Mouse (Mus musculus): Measurements from ENCODE around the gene Zfp53. TPM values are rescaled to one million over a fixed set of nuclear protein-coding genes. Genes with fewer than 3 reads are reported as not detected.

Zfp53 gene
- polyA plus RNA-seq, 1 experiment from 2014 or later, result 5.6 TPM

- Histone ChIP-seq H3K4me2 (no peak overlapping the region), H3K36me3 (no peaks in the 10 kb centered on the region), H3K9ac (no peak overlapping the region), H3K9me3 (replicated peaks) (no peaks in the 10 kb centered on the region), H3K27ac (ENCODE audit: poor library complexity, severe bottlenecking) (no peak overlapping the region), H3K4me3 (no peak overlapping the region), H3K4me1 (replicated peaks) (peaks cover 21% of the 10 kb centered on the region), H3K27me3 (replicated peaks) (no peaks in the 10 kb centered on the region)
- 77% methylated on average over 5 of the region's 5 CpGs for WGBS
- ATAC-seq (ENCODE audit: insufficient number of reproducible peaks, low FRiP score), result no peak
These were observed 42.0 kb downstream of the Zfp53 start for GRCm38 (mm10) chr17:21530645-21531330.

- H3K27ac ChIP-seq (ENCODE audit: poor library complexity, severe bottlenecking), result peak overlapping the region; percentile 98
- H3K4me1 ChIP-seq (replicated peaks), result peaks cover 21% of the 10 kb centered on the region
- no peak for ATAC-seq (ENCODE audit: insufficient number of reproducible peaks, low FRiP score)
- 60% methylated on average over 5 of the region's 5 CpGs for WGBS
- no peaks in the 10 kb centered on the region for H3K36me3 ChIP-seq
- peak overlapping the region; percentile 78 for H3K4me3 ChIP-seq
- H3K27me3 ChIP-seq (replicated peaks), result no peaks in the 10 kb centered on the region
- H3K9me3 ChIP-seq (replicated peaks), result no peaks in the 10 kb centered on the region
- peak overlapping the region; percentile 91 for H3K9ac ChIP-seq
- peak overlapping the region; percentile 81 for H3K4me2 ChIP-seq
These were observed 42.8 kb downstream of the Zfp53 start for GRCm38 (mm10) chr17:21531621-21532020.

DNA sequence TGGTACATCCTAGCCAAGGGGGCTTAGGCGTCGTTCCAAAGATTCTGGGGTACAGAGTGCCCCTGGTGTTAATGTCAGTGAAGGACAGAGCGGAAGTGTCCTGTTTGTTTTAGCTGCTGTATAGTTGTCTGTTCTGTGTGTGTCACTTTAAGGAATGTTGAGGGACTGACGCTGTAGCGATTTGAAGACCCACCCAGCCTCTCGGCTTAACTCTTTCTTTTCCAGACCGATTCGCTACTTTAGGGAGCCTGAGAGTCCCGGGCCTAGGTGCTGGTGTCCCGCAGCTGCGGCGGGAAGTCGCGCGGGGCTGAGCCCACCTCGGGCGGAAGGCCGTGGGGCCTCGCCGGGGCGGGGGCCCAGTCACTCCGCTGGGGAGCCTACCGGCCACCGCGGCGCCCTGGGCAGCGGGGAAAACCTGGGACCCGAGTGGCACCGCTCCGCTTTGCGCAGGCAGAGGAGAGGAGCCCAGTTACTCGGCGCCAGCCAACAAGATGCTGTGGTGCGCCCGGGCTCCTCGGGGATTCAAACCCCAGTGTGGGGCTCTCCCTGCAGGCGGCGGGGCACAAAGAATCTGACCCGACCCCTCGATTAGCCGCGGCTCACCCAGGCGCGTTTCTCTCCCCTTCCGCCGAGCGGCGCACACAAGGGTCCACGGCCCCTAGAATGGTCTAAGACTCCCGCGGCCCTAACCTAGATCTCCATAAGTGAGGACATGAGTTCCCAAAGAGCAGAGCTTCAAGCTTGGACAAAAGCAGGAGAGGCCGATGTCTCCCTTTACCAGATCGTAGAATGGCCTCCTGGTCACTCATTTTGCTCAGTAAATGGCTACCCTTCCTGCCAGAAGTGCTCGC is 43.5 kb downstream of the Zfp53 start:
- WGBS, result under 1% methylated on average over 54 of the region's 54 CpGs
- Histone ChIP-seq H3K9ac (peak overlapping the region; percentile 91), H3K9me3 (replicated peaks) (no peaks in the 10 kb centered on the region), H3K4me2 (peak overlapping the region; percentile 81), H3K4me3 (peak overlapping the region; percentile 78), H3K27me3 (replicated peaks) (no peaks in the 10 kb centered on the region), H3K4me1 (replicated peaks) (peaks cover 21% of the 10 kb centered on the region), H3K36me3 (no peaks in the 10 kb centered on the region), H3K27ac (ENCODE audit: poor library complexity, severe bottlenecking) (peak overlapping the region; percentile 98)
- peak; percentile 87 for ATAC-seq (ENCODE audit: insufficient number of reproducible peaks, low FRiP score)

DNA sequence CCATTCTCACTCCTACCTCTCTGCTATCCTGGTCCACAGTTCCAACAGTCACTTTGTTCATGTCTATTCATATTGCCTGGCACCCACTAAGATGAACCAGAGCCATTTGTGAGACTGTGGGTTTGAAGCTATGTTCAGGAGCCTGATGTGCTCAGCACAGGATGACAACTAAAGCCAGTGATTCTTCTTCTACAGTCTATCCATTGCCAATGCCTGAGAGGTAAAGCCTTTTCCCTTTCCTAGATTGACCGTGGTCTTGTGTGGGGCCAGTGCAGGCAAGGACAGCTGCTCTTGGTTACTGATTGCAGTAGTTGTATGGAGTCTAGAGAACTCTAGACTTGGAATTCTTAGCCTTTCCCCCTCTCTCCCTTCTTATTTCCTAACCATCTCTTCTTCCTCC is 45.2 kb downstream of the Zfp53 start:
- Histone ChIP-seq H3K4me3 (no peak overlapping the region), H3K4me1 (replicated peaks) (peaks cover 21% of the 10 kb centered on the region), H3K9ac (no peak overlapping the region), H3K27ac (ENCODE audit: poor library complexity, severe bottlenecking) (no peak overlapping the region), H3K4me2 (no peak overlapping the region), H3K27me3 (replicated peaks) (no peaks in the 10 kb centered on the region), H3K36me3 (no peaks in the 10 kb centered on the region), H3K9me3 (replicated peaks) (no peaks in the 10 kb centered on the region)
- ATAC-seq (ENCODE audit: insufficient number of reproducible peaks, low FRiP score), result no peak
- 87% methylated on average over 1 of the region's 1 CpGs for WGBS

DNA sequence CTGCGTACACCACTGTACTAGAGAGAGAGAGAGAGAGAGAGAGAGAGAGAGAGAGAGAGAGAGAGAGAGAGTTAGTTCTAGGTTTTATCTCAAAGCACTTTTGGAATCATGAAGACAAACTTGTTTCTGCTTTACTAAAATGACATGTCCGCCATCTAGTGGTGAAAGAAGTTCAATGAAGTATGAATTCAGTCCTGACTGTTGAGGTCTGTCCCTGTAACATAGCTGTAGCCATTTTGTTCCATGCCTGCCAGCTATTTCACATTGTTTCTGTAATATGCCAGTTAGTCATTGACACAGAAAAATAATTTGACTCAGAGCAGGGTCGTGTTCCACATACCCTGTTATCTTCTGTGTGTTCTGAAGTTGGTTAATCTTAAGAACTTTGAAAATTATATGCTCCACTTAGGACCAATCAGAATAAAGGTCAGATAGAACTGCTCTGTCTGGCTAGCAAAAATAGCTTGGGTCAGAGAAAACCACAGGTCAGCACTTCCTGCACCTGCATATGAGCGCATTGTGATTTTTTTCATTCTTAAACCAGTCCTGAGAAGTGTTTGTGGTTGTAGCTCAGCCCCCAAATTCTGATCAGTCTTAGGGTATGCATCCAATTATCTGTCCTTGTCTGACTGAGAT is 45.8 kb downstream of the Zfp53 start:
- WGBS, result 18% methylated on average over 4 of the region's 4 CpGs
- Histone ChIP-seq H3K36me3 (no peaks in the 10 kb centered on the region), H3K4me1 (replicated peaks) (peaks cover 21% of the 10 kb centered on the region), H3K9me3 (replicated peaks) (no peaks in the 10 kb centered on the region), H3K4me3 (no peak overlapping the region), H3K27ac (ENCODE audit: poor library complexity, severe bottlenecking) (peak overlapping the region; percentile 26; the same call in 1 of the 2 replicates), H3K27me3 (replicated peaks) (no peaks in the 10 kb centered on the region), H3K4me2 (peak overlapping the region; percentile 81), H3K9ac (no peak overlapping the region)
- ATAC-seq (ENCODE audit: insufficient number of reproducible peaks, low FRiP score), result no peak

DNA sequence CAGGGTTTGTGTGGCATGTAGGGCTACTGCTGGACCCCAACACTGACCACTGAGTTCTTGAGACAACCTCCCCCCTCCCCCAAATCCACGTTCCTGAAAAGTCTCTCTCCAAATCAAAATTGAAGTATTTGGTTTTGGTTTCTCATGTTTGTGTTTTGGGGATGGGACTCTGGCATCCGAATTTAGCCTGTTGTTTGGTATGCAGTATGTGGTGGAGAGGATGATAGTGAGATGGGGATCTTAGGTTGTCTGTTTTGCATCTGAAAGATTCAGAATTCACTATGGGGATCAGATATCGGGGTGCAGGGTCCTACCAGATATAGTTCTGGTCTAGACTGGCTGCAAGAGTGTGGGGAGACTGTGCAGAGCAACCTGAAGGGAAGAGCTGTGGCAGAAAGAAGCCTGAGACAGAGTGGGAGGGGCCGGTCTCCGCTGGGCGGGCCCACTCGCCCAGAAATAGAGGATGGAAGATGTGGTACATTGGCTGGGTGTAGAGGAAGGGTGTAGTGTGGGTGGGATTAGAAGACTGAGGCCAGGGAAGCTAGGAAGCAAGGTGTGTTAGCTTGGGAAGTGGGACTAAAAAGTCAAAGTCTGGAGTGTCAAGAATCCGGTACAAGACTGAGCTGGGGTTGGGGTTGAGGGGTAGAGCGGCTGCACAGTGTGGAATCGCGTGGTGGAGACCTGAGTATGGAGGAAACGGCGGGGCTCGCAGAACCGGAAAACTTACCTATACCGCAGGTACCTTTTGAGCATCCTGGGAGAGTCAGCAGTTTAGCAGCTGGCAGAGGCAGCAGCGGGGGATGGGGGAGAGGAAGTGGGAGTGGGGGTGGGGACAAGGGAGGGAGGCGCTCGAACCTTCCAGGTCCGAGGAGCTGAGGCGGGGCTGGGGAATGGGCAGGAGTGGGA is 46.6 kb downstream of the Zfp53 start, which contains the start of gene Zfp52:
Gene Zfp52 (plus strand): TSS at position 444 of the 906 bp plus-strand sequence.
- H3K4me1 ChIP-seq (replicated peaks), result peaks cover 21% of the 10 kb centered on the region
- H3K27me3 ChIP-seq (replicated peaks), result no peaks in the 10 kb centered on the region
- no peaks in the 10 kb centered on the region for H3K36me3 ChIP-seq
- H3K4me2 ChIP-seq, result peak within 1 kb of the TSS; percentile 81
- peak; percentile 75 for ATAC-seq (ENCODE audit: insufficient number of reproducible peaks, low FRiP score)
- H3K4me3 ChIP-seq, result peak within 1 kb of the TSS; percentile 66
- no peaks in the 10 kb centered on the region for H3K9me3 ChIP-seq (replicated peaks)
- 5% methylated on average over 21 of the region's 21 CpGs for WGBS
- peak within 1 kb of the TSS; percentile 26; the same call in 1 of the 2 replicates for H3K27ac ChIP-seq (ENCODE audit: poor library complexity, severe bottlenecking)
- H3K9ac ChIP-seq, result peak within 1 kb of the TSS; percentile 77

DNA sequence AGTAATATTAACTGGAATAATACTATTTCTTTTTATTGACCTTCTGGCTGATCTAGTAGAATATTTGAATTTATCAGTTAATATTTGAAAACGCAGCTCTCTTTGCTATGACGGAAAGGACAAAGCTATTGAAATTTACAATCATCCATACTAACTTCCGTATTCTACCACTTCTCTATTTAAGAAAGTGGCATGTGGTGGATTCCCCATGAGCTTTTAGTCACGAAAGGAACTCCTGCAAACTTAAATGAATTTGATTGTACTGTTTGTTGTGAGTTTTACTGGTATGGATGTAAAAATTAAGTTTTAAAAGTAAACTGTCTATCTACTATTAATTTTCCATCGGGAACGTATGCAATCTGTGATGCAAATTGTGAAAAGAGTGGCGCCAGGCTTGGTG is 47.3 kb downstream of the Zfp53 start:
- Histone ChIP-seq H3K4me1 (replicated peaks) (peaks cover 21% of the 10 kb centered on the region), H3K27ac (ENCODE audit: poor library complexity, severe bottlenecking) (0 out of 2 replicates have a peak overlapping the region, but pooled peaks have one; percentile 4), H3K4me3 (peak overlapping the region; percentile 66), H3K9ac (peak overlapping the region; percentile 77; the same call in 1 of the 2 replicates), H3K36me3 (no peaks in the 10 kb centered on the region), H3K9me3 (replicated peaks) (no peaks in the 10 kb centered on the region), H3K4me2 (peak overlapping the region; percentile 81), H3K27me3 (replicated peaks) (no peaks in the 10 kb centered on the region)
- 29% methylated on average over 7 of the region's 7 CpGs for WGBS
- ATAC-seq (ENCODE audit: insufficient number of reproducible peaks, low FRiP score), result no peak

DNA sequence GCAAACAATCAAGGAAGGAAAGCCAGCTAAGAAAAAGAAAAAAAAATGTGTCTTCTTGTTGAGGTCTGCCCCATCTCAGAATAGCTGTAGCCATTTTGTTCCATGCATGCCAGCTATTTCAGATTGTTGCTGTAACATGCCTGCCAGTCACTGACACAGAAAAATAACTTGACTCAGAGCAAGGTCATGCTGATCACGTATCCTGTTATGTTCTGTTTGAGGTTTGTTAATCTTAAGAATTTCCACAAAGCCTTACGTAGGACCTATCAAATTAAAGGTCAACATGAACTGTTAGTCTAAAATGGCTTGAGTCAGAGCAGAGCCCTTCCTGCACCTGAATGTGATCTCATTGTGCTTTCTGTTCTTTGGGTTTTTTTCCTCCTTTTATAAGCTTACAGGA is 47.9 kb downstream of the Zfp53 start:
- Histone ChIP-seq H3K36me3 (no peaks in the 10 kb centered on the region), H3K9ac (no peak overlapping the region), H3K27me3 (replicated peaks) (no peaks in the 10 kb centered on the region), H3K4me2 (no peak overlapping the region), H3K4me1 (replicated peaks) (peaks cover 18% of the 10 kb centered on the region), H3K4me3 (no peak overlapping the region), H3K27ac (ENCODE audit: poor library complexity, severe bottlenecking) (no peak overlapping the region), H3K9me3 (replicated peaks) (no peaks in the 10 kb centered on the region)
- no peak for ATAC-seq (ENCODE audit: insufficient number of reproducible peaks, low FRiP score)
- WGBS, result 53% methylated on average over 2 of the region's 2 CpGs

DNA sequence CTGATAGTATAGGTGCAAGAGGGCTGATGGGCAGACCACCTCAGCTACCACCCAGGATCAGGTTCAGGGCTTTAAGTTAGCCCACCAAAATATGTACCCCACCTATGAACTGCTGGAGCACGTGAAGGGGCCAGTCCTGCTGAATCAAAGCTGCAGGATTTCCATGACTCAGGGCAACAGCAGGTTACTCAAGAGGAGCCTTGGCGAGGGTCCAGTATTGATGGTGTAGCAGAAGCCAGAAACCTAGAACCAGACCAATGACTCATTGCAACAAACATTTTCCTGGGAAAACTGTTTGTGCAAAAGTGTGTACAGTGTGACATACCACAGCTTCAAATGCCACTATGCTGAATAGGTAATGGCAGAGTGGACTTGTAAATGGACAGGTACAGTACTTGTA is 69.0 kb downstream of the Zfp53 start:
- H3K4me1 ChIP-seq (replicated peaks), result no peaks in the 10 kb centered on the region
- no peak overlapping the region for H3K4me2 ChIP-seq
- no peaks in the 10 kb centered on the region for H3K27me3 ChIP-seq (replicated peaks)
- no peak for ATAC-seq (ENCODE audit: insufficient number of reproducible peaks, low FRiP score)
- peaks cover 21% of the 10 kb centered on the region for H3K36me3 ChIP-seq
- no peaks in the 10 kb centered on the region for H3K9me3 ChIP-seq (replicated peaks)
- no peak overlapping the region for H3K27ac ChIP-seq (ENCODE audit: poor library complexity, severe bottlenecking)
- no peak overlapping the region for H3K9ac ChIP-seq
- 75% methylated on average over 2 of the region's 2 CpGs for WGBS
- no peak overlapping the region for H3K4me3 ChIP-seq

Measured in heart, embryonic 12.5 days (tissue).